Mouse (Mus musculus): Measurements from ENCODE around the gene Rab4a.

- no peak for TF ChIP-seq CTCF (IDR thresholded peaks at IDR 0.05; ENCODE audit: control insufficient read depth, insufficient read depth, insufficient replicate concordance, low read depth, low read length)
- TF ChIP-seq POLR2A (IDR thresholded peaks at IDR 0.05; ENCODE audit: control insufficient read depth, low read depth, low read length) = peak; percentile 3; the same call in 1 of the 2 replicates
Measured at GRCm38 (mm10) chr8:123858941-123859647, 53.3 kb downstream of the Rab4a start.
